Mouse (Mus musculus) mesoderm, embryonic 11.5 days (tissue): ENCODE measurements at regions not wholly inside any gene's neighbourhood (a gene's known extent, or its start where the extent isn't known, plus 50 kb on each side); places are given as distances from the start of the nearest gene placed in this dataset.

ENCODE experiments used
- DNase-seq: peaks from one replicate; pipeline ENCODE4 v3.0.0-alpha.2; 2012; ENCODE audit warnings: low read depth, low spot score

DNA sequence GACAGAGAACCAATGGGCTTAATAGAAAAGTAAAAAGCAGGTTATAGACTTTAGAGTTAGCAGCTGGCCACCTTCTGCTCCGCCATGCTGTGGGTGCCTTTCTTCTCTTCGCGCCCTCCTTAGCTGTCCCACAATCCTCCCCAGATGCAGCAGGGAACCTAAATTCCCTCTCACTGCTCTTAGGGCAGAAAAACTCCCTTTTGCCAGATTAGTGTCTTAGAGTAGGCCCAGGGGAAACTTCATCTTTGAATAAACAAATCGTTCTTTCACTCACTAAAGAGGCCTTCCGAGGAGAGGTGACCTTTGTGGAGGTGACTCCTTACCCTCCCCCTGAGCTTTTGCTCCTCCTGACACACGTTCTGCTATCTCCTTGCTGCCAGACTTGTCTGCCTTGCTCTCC, 157.0 kb upstream of the Six2 start:
- DNase-seq = no peak

GRCm38 (mm10) chr17:85844486-85844885, 156.4 kb upstream of the Six2 start:
- DNase-seq = no peak

- no peak for DNase-seq
Observed at GRCm38 (mm10) chr17:85823036-85823435, 135.0 kb upstream of the Six2 start.

GRCm38 (mm10) chr17:85821861-85822260, 133.8 kb upstream of the Six2 start:
- no peak for DNase-seq

DNA sequence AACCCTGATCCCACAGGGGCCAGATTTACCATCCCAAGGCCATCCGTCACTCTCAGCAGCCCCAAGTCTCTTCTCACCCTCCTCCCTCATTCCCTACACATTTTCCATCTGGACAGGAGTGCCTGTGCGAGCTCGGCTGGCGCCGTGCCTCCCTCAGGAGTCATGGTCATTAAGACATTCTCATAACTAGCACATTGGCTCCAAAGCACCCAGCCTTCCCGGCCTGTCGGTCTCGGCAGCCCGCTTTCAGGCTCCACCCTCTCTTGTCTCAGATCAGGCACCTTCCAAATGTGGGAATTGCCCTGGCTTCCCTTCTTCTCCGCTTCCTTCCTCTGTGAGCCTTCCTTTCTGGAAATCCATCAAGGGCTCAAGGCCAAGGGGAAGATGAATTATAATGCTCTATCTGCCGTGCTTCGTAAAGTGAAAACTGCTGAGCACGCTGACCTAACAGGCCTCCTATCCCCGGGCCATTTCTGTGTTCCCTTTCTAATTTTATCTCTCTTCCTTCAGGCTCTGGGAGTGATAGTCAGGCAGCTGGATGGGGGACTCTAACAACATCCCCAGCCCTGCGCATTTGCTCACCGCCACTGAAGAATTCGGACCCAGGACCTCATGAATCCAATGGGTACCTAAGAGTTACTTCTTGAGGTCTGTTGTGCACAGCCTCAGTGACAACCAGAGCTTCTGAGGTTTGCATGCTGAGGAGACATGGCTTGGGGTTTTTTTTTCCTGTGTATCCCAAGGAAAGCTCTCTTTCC, 130.2 kb upstream of the Six2 start:
- peak; percentile 33 for DNase-seq

- no peak for DNase-seq
Observed at GRCm38 (mm10) chr17:85816521-85816920, 128.4 kb upstream of the Six2 start.

GRCm38 (mm10) chr17:85816056-85816455, 128.0 kb upstream of the Six2 start:
- DNase-seq = no peak

GRCm38 (mm10) chr17:85808580-85808979, 120.5 kb upstream of the Six2 start:
- DNase-seq = no peak

DNA sequence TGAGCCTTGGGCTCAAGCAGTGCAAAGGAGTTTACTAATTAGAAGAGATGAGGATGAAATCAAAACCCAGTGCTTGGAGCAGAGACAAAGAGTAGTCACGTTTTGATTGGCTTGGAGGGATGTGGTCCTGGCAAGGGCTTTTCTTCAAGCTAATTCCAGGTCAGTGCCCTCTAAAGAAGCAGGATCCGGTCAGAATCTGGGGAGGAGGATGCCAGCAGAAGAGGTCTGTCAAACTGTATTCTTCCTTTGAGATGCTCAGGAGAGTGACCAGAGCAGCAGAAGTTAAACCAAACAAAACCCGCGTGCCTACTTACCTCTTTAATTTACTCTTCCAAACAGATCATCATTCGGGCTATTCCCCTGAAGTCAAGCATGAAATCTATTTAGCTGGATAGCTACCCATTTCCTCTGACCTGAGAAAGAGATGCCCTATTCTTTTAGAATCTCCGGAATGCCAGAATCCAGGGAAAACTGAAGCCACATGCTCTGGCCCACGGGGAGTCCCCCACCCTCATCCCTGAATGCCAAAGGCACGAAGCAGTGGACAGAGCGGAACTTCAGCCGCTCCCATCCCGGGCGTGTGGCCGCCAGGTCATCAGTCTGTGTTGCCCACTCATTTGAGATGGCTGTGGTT, 117.8 kb upstream of the Six2 start:
- DNase-seq = no peak

DNA sequence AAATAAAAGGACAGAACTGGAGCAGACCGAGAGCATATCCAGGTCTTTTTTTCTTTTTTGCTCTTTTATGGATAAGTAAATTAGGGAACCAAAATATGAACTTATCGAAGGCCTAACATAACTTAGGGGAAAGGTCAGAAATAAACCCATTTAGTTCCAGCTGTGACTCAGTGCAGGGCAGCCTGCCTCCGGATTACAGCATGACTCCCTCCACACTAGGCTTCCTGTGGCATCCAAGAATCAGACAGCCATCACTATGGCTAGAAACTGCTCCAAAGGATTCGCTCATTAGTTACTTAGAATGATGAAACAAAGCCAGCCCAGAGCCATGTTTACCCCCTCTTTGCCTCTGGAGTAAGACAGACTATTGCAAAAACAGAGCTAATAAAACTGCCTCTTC, 116.6 kb upstream of the Six2 start:
- no peak for DNase-seq

DNA sequence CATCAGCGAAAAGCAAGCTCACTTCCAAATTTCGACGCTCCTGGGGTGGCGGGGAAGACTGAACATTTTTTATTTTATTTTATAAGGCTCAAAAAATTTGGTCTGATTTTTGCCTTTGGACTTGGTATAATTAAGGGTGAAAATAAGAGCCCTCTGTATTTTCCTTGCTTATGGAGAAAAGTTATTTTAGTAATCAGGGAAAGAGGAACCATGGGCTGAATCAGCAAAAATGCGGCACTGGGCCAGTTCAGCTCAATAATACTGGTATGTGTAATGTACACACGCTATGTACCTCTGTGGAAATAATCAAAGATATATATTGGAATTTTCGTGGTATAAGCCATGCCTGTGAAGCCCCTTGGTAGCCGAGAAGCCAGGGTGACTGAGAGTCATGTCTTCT, 113.7 kb upstream of the Six2 start:
- DNase-seq = no peak

DNA sequence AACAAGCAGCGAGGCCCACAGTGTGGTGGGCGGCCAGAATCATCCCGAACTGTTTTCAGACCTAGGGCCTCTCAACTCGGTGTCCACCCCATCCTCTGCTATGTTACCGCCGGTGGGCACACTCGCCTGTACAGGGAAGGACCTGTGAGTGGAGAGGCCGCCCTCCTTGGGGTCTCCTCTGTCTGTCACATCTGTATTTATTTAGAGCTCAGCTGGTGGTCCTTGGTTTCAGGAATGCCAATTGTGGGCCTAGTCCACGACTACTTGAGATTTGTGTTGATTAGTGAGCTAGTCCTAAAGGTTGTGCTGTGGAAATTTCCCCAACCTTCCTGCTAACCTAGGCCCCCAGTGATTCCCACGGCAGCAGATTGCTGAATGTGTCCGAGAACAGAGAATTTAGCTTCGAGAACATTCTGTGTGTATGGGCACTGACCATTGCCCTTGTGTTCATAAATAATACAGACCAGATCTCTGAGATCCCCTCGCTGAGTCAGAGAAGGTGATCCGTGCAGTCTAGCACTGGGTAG, 113.1 kb upstream of the Six2 start:
- DNase-seq = no peak

- no peak for DNase-seq
Observed at GRCm38 (mm10) chr17:85800357-85801078, 112.4 kb upstream of the Six2 start.

- DNase-seq = no peak
Observed at GRCm38 (mm10) chr17:85799865-85800356, 111.8 kb upstream of the Six2 start.

DNA sequence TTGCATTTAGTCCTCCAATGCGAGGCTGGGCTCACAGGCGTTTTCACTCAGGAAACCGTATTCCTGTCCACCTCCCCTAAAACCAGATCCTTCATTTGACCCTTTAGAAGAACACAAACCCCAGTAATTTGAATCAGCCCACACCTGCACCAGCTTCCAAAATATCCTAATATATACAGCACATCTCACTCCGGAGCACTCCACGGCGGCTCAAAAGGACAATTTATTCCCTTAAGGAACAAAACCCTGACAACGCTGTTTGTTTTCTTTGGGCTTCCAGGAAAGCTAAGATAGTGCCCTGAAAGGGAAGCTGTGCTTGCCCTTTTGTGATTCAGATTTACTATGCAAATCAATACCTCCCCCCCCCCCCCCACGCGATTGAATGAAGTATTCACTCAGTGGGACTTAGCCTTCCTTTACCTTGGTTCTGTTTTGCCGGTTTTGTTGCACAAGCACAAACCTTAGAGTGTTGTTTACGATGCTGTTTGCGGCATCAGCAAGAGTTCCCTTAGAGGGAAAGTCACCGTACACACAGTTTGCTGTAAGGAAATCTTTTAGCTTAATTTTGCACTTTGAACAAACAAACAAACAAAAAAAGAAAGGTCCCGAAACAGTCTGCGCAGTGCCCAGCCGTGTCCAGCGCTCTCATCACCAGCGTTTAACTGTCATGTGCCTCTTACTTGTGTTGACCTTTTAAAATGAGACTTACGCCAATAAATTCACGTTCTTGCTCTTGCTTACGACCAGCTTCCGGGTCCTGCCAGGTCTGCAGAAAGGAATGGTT, 111.2 kb upstream of the Six2 start:
- no peak for DNase-seq

DNA sequence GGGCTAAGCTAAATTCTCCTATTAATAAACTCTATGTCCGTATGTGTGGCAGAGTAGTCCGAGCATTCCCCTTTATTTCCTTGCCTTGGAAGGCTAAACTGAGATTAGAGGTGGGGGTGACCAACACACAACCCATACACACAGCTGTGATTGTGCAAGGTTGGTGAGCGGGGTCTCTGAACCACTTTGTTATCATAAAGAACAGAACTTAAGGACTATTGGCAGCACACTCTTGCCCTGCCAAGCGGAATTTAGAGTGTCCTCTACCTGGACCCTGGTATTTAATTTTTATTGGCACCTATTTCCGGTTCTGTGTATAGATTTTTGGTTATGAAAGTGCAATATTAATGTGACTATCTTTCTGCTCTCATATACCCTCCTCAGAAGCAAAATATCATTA, 109.7 kb upstream of the Six2 start:
- no peak for DNase-seq

GRCm38 (mm10) chr17:85795820-85796219, 107.7 kb upstream of the Six2 start:
- DNase-seq = peak; percentile 37

DNA sequence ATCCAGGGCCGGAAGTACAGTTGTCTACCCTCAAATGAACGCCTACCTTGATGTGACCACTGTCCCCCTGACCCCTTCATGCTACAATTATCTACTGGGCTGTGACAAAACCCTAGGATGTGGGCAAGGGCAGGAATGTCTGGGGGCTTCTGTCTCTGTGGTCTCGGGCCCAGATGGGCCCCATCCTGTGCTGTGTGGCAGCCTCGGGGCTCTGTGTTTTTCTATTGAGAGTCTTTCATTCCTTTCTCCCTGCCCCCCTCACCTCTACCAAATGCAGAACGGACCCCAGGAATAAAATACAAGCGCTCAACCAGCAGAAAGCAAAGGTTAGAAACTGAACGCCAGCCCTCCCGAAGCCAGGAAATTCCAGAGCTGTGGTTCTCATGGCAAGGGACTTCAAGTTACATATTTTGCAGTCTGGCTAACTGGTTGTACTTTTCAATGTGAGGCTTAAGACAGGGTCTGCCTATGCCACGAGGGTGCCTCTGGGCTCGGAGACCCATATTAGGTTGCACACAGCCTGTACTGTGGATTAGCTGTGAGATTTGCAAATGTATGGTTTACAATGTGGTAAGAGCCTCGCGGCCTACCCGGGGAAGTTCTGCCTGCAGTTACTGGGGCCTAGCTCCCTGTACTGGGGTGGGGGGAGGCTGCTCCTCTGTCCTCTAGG, 97.7 kb upstream of the Six2 start:
- DNase-seq = no peak

DNA sequence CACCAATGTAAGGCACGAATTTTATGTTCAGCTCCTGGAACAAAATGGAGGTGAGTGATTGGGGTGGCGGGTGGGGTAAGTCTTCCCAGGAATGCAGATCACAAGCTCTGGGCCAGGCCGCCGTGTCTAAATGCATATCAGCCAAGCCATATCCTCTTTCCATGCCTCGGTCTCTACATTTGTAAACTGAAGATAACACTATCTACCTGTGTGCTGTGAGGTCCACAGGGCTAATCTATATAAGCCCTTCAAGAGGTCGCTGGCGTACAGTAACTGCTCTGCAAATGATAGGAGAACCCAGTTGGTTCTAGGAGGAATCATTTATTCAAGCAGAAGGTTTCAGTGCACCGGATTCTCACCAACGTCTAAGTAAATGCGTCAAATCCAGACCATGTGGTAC, 92.4 kb upstream of the Six2 start:
- no peak for DNase-seq

- peak; percentile 29 for DNase-seq
Observed at GRCm38 (mm10) chr17:85776876-85777275, 88.8 kb upstream of the Six2 start.

DNA sequence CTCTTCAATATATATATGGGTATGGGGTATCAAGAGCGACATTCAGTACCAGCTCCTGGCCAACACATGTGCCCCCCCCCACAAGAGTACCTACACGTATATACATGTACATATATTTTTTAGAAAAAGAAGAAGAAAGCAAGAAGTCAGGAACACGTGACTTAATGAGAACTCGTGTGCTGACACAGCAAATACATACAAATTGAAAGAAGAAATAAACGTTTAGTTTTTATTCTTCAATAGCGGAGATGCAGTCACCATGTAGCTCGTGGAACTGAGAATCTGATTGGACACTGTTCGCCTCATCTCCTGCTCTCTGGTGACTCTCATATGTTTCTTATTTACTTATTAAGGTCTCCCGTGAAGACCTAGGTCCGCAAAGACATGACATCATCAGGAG, 80.3 kb upstream of the Six2 start:
- no peak for DNase-seq
